Mouse (Mus musculus): ENCODE data around the gene Glis1. TPM values are rescaled to one million over a fixed set of nuclear protein-coding genes. Genes with fewer than 3 reads are reported as not detected.

Gene Glis1
- polyA plus RNA-seq, 1 experiment from 2014 or later = 5.6 TPM

DNA sequence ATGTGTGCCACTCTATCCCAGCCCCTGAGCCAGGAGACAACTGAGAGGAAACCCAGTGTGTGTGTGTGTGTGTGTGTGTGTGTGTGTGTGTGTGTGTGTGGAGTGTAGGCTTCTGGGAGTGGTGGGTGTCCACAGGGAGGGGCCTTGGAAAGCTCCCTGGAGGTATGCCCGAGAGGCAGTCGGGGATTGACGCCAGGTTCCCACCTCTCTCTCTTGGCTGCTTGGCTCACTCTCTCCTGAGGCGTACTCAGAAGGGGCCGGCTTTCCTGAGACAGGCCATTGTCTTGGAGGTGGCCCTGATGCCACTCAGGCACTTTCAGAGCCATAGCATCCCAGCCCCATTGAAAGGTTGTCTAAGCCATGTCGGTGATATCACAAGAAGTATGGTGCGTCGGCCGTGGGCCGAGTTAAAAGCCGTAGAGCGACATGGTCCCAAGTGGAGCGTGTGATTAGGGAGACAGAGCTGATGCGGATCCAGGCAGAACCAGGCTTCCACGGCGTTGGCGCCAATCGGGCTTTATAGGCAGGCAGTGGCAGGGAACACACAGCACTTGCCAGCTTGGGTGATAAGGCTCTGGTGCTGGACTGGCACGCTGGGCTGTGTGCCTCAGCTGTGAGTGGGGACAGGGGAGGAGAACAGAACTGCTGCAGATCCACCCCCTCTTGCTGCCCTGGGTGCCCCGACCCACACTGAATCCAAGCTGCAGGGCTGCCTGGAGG is 54.9 kb downstream of the Glis1 start:
- H3K27ac ChIP-seq = no peak overlapping the region
- no peaks in the 10 kb centered on the region for H3K36me3 ChIP-seq (replicated peaks; ENCODE audit: control insufficient read depth, insufficient read depth)
- no peak overlapping the region for H3K4me2 ChIP-seq (replicated peaks)
- no peaks in the 10 kb centered on the region for H3K27me3 ChIP-seq (ENCODE audit: control insufficient read depth, insufficient read depth, low read length)
- H3K4me1 ChIP-seq (replicated peaks; ENCODE audit: control insufficient read depth, insufficient read depth, low read length) = no peaks in the 10 kb centered on the region
- WGBS = 78% methylated on average over 20 of the region's 20 CpGs
- ATAC-seq (ENCODE audit: low FRiP score) = no peak
- no peaks in the 10 kb centered on the region for H3K9me3 ChIP-seq (ENCODE audit: control insufficient read depth, low read length)
- H3K4me3 ChIP-seq (replicated peaks; ENCODE audit: low read length) = no peak overlapping the region
- H3K9ac ChIP-seq = no peak overlapping the region
- no peak for DNase-seq (ENCODE audit: low spot score)

DNA sequence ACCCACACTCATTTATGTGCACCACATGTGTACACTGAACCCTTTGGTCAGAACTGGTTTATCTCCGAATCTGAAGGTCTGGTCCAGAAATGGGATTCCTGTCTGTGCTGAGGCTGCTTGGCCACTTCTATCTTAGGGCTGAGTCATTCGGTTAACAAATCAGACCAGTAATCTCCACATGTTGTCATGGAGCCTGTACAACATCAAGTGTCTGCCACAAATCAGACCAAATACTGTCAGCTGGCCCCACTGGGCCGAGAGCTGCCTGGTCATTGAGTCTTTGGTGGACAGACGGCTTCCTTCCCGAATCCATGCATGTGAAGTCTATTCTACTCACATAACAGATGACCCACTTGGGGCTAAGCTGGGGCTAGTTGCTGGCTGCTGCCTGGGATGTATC is 58.6 kb downstream of the Glis1 start:
- Histone ChIP-seq H3K4me2 (replicated peaks) (no peak overlapping the region), H3K27me3 (ENCODE audit: control insufficient read depth, insufficient read depth, low read length) (no peaks in the 10 kb centered on the region), H3K9ac (no peak overlapping the region), H3K9me3 (ENCODE audit: control insufficient read depth, low read length) (no peaks in the 10 kb centered on the region), H3K36me3 (replicated peaks; ENCODE audit: control insufficient read depth, insufficient read depth) (no peaks in the 10 kb centered on the region), H3K27ac (no peak overlapping the region), H3K4me3 (replicated peaks; ENCODE audit: low read length) (no peak overlapping the region), H3K4me1 (replicated peaks; ENCODE audit: control insufficient read depth, insufficient read depth, low read length) (no peaks in the 10 kb centered on the region)
- 84% methylated on average over 5 of the region's 5 CpGs for WGBS
- no peak for ATAC-seq (ENCODE audit: low FRiP score)
- no peak for DNase-seq (ENCODE audit: low spot score)

DNA sequence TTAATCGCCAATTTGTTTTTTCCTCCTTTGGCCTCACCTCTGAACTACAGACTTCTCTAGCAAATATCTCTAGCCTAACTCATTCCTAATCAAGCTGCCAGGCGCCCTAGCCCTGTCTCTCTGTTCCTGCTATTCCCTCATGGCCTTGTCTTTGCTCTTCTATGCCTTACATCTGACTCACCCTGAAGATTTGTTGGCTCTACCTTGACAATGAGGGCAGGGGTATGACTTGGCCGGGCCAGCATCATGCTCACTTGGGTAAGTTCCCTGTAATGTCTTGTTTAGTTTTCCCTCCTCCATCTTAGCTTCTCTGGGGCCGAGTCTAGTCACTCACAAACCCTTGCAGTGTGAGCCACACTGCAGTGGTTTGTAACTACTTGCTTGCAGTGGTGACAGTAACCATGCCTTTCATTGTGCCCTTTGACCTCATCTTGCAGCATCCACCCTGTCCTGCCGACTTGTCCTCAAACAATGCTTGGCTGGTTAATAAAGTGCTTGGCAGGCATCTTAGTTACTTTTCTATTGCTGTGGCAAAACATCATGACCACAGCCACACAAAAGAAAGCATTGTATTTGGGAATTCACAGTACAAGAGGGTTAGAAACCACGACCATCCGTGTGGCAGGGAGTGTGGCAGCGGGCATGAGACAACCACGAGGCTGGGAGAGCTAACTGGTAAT is 61.5 kb downstream of the Glis1 start:
- Histone ChIP-seq H3K4me1 (replicated peaks; ENCODE audit: control insufficient read depth, insufficient read depth, low read length) (no peaks in the 10 kb centered on the region), H3K27me3 (ENCODE audit: control insufficient read depth, insufficient read depth, low read length) (no peaks in the 10 kb centered on the region), H3K4me3 (replicated peaks; ENCODE audit: low read length) (no peak overlapping the region), H3K27ac (no peak overlapping the region), H3K36me3 (replicated peaks; ENCODE audit: control insufficient read depth, insufficient read depth) (no peaks in the 10 kb centered on the region), H3K9me3 (ENCODE audit: control insufficient read depth, low read length) (no peaks in the 10 kb centered on the region), H3K4me2 (replicated peaks) (no peak overlapping the region), H3K9ac (no peak overlapping the region)
- 60% methylated on average over 9 of the region's 9 CpGs for WGBS
- ATAC-seq (ENCODE audit: low FRiP score) (no peak), DNase-seq (ENCODE audit: low spot score) (no peak)

DNA sequence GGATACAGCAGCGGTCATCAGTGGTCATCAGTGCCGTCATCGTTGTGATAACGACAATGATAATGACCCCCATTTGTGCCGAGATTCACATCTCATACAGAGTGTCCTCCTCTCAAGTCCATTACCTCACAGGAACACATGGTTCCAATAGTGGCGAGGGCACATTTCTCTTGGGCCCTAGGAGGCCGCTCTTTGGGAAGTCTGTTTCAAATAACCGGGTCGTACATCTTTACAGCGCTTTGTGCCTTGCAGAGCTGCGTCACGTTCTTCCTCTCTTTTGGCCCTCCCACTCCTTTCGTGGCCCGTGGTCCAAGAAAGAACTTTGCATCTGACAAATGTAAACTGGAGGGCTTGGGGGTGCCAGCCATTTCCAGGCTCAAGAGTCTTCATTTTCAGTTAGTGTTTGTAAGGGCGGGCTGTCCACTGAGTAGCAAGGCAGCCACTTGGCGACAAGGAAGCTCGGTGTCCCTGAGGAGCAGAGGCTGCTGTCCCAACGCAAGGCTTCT is 63.1 kb downstream of the Glis1 start:
- Histone ChIP-seq H3K27me3 (ENCODE audit: control insufficient read depth, insufficient read depth, low read length) (no peaks in the 10 kb centered on the region), H3K27ac (no peak overlapping the region), H3K9ac (no peak overlapping the region), H3K4me3 (replicated peaks; ENCODE audit: low read length) (no peak overlapping the region), H3K4me2 (replicated peaks) (no peak overlapping the region), H3K36me3 (replicated peaks; ENCODE audit: control insufficient read depth, insufficient read depth) (no peaks in the 10 kb centered on the region), H3K9me3 (ENCODE audit: control insufficient read depth, low read length) (no peaks in the 10 kb centered on the region), H3K4me1 (replicated peaks; ENCODE audit: control insufficient read depth, insufficient read depth, low read length) (0 out of 2 replicates have a peak, but pooled peaks cover 2% of the 10 kb centered on the region)
- ATAC-seq (ENCODE audit: low FRiP score) (no peak), DNase-seq (ENCODE audit: low spot score) (no peak)
- 88% methylated on average over 18 of the region's 18 CpGs for WGBS

DNA sequence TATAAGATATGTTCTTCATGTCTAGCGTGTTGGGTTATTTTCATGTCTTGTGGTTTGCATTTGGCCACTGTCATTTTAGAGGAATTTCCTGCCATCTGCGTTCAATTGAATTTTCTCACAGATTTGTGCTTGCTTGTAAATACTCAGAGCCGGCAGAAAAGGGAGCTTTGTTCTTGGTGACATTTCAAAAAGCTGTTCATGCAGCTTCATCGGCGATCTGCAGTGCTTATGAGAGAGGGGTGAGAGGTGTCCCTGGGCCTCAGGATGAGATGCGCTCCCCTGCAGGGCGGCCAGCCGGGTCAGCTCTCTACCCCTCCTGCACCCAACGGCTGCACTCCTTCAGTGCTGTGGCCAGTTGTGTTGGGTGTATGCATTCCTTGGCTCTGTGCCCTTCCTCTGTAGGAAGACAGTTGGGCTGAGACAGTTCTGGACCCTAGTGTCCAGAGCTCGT is 68.2 kb downstream of the Glis1 start:
- Histone ChIP-seq H3K4me3 (replicated peaks; ENCODE audit: low read length) (no peak overlapping the region), H3K4me2 (replicated peaks) (no peak overlapping the region), H3K27me3 (ENCODE audit: control insufficient read depth, insufficient read depth, low read length) (no peaks in the 10 kb centered on the region), H3K36me3 (replicated peaks; ENCODE audit: control insufficient read depth, insufficient read depth) (no peaks in the 10 kb centered on the region), H3K9ac (no peak overlapping the region), H3K27ac (no peak overlapping the region), H3K9me3 (ENCODE audit: control insufficient read depth, low read length) (no peaks in the 10 kb centered on the region), H3K4me1 (replicated peaks; ENCODE audit: control insufficient read depth, insufficient read depth, low read length) (0 out of 2 replicates have a peak, but pooled peaks cover 6% of the 10 kb centered on the region)
- DNase-seq (ENCODE audit: low spot score) (no peak), ATAC-seq (ENCODE audit: low FRiP score) (no peak)
- WGBS = 64% methylated on average over 10 of the region's 10 CpGs

DNA sequence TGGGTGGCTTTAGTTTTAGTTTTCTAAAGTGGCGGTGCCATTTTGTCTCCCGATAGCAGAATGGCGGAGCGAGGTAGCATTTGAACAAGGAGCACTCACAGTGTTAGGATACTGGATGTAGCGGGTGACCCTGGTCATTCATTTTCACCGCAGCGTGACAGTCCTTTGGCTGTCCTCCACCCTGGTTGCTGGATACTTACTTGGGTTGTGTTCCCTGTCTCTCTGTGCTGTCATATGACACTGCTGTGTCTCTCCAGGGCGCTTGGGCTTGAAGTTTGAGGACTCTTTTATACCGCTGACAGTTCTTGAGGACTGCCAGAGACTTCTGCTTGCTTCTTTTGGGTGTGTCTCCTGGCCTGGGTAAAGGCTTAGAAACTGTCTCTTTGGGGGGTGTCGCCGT is 80.6 kb downstream of the Glis1 start:
- no peak overlapping the region for H3K4me3 ChIP-seq (replicated peaks; ENCODE audit: low read length)

DNA sequence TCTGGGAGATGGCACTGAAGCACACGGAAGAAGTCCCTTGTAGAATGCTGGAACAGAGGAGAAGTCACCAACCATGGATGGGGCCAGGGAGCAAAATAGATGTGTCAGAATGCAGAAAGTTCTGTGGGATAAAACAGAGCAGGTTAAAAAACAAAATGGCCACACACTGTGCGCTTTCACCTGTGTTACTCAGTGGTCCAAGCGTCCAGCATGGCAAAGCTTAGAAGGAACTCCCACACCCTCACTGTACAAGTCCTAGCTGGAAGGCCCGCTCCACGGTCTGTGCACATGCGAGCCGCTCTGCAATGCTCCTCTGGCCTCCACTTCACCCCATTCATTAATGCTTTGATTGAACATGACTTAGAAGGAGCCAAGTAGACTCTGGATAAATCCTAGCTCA is 81.2 kb downstream of the Glis1 start:
- no peaks in the 10 kb centered on the region for H3K4me1 ChIP-seq (replicated peaks; ENCODE audit: control insufficient read depth, insufficient read depth, low read length)
- H3K4me2 ChIP-seq (replicated peaks) = no peak overlapping the region
- no peak overlapping the region for H3K27ac ChIP-seq
- no peaks in the 10 kb centered on the region for H3K36me3 ChIP-seq (replicated peaks; ENCODE audit: control insufficient read depth, insufficient read depth)
- H3K9me3 ChIP-seq (ENCODE audit: control insufficient read depth, low read length) = no peaks in the 10 kb centered on the region
- no peak for ATAC-seq (ENCODE audit: low FRiP score)
- DNase-seq (ENCODE audit: low spot score) = no peak
- 89% methylated on average over 7 of the region's 7 CpGs for WGBS
- H3K9ac ChIP-seq = no peak overlapping the region
- H3K27me3 ChIP-seq (ENCODE audit: control insufficient read depth, insufficient read depth, low read length) = no peaks in the 10 kb centered on the region
- no peak overlapping the region for H3K4me3 ChIP-seq (replicated peaks; ENCODE audit: low read length)

More for the DNA sequence above, 80.6 kb downstream of the Glis1 start:
- no peak for DNase-seq (ENCODE audit: low spot score)
- 90% methylated on average over 11 of the region's 11 CpGs for WGBS
- H3K4me2 ChIP-seq (replicated peaks) = no peak overlapping the region
- no peaks in the 10 kb centered on the region for H3K27me3 ChIP-seq (ENCODE audit: control insufficient read depth, insufficient read depth, low read length)
- H3K36me3 ChIP-seq (replicated peaks; ENCODE audit: control insufficient read depth, insufficient read depth) = no peaks in the 10 kb centered on the region
- H3K9ac ChIP-seq = no peak overlapping the region
- no peak overlapping the region for H3K27ac ChIP-seq
- no peaks in the 10 kb centered on the region for H3K4me1 ChIP-seq (replicated peaks; ENCODE audit: control insufficient read depth, insufficient read depth, low read length)
- H3K9me3 ChIP-seq (ENCODE audit: control insufficient read depth, low read length) = no peaks in the 10 kb centered on the region
- no peak for ATAC-seq (ENCODE audit: low FRiP score)

DNA sequence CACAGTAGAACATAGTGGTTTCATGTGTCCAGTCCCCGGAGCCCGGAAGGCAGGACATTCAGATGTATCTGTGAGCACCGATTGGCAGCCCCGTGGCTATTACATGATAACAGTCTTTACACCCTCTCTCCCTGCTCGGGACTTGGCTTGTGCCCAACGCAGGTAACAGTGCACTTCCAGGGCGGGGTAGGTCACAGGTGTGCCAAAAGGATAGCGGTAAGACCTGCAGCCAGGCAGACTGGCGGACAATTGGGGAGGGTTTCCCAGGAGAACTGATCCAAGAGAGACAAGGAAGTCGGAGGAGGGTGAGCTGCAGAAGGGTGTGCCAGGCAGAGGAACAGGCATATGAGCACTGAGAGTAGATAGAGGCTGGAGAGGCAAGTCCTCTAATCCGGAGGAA is 84.4 kb downstream of the Glis1 start:
- H3K9ac ChIP-seq = no peak overlapping the region
- no peaks in the 10 kb centered on the region for H3K27me3 ChIP-seq (ENCODE audit: control insufficient read depth, insufficient read depth, low read length)
- 92% methylated on average over 11 of the region's 11 CpGs for WGBS
- no peaks in the 10 kb centered on the region for H3K9me3 ChIP-seq (ENCODE audit: control insufficient read depth, low read length)
- no peak overlapping the region for H3K27ac ChIP-seq
- H3K4me1 ChIP-seq (replicated peaks; ENCODE audit: control insufficient read depth, insufficient read depth, low read length) = no peaks in the 10 kb centered on the region
- ATAC-seq (ENCODE audit: low FRiP score) = no peak
- DNase-seq (ENCODE audit: low spot score) = no peak
- H3K4me3 ChIP-seq (replicated peaks; ENCODE audit: low read length) = no peak overlapping the region
- no peak overlapping the region for H3K4me2 ChIP-seq (replicated peaks)
- no peaks in the 10 kb centered on the region for H3K36me3 ChIP-seq (replicated peaks; ENCODE audit: control insufficient read depth, insufficient read depth)

DNA sequence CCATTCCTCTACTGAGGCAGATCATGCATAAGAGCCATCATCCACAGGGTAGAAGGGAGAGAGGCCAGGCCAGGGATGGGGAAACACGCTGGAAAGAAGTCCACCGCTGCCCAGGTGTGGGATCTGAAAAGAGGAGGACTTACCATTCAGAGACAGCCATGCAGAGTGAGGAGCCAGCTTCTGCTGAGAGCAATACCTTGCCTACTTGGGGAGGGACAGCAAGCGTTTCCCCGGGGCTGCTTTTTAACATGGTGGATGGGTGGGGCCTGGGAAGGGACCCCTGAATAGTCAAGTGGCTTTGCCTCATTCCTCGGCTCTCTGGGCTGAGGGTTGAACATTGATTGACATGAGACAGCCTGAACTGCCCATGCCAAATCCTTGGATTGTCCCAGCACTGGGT is 85.7 kb downstream of the Glis1 start:
- ATAC-seq (ENCODE audit: low FRiP score) (no peak), DNase-seq (ENCODE audit: low spot score) (no peak)
- H3K9me3 ChIP-seq (ENCODE audit: control insufficient read depth, low read length) = no peaks in the 10 kb centered on the region
- H3K27ac ChIP-seq = no peak overlapping the region
- no peak overlapping the region for H3K9ac ChIP-seq
- H3K4me2 ChIP-seq (replicated peaks) = no peak overlapping the region
- no peaks in the 10 kb centered on the region for H3K27me3 ChIP-seq (ENCODE audit: control insufficient read depth, insufficient read depth, low read length)
- WGBS = 81% methylated on average over 5 of the region's 5 CpGs
- H3K4me1 ChIP-seq (replicated peaks; ENCODE audit: control insufficient read depth, insufficient read depth, low read length) = no peaks in the 10 kb centered on the region
- no peaks in the 10 kb centered on the region for H3K36me3 ChIP-seq (replicated peaks; ENCODE audit: control insufficient read depth, insufficient read depth)
- H3K4me3 ChIP-seq (replicated peaks; ENCODE audit: low read length) = no peak overlapping the region
